Mouse (Mus musculus): ENCODE measurements around the gene Sdk2. TPM values are rescaled to one million over a fixed set of nuclear protein-coding genes. Genes with fewer than 3 reads are reported as not detected.

Gene Sdk2
- polyA plus RNA-seq, 1 experiment from 2014 or later, result 0.66 TPM

- Histone ChIP-seq H3K27me3 (replicated peaks; ENCODE audit: control insufficient read depth, insufficient read depth, low read length) (peaks cover 55% of the 10 kb centered on the region), H3K4me2 (replicated peaks; ENCODE audit: low read depth) (peak overlapping the region; percentile 71), H3K27ac (ENCODE audit: low read depth, low read length) (no peak overlapping the region), H3K36me3 (ENCODE audit: control insufficient read depth, insufficient read depth) (no peaks in the 10 kb centered on the region), H3K9me3 (ENCODE audit: control insufficient read depth) (no peaks in the 10 kb centered on the region), H3K9ac (ENCODE audit: low read depth, low read length) (peak overlapping the region; percentile 48; the same call in 1 of the 2 replicates), H3K4me3 (ENCODE audit: low read depth, low read length) (peak overlapping the region; percentile 49), H3K4me1 (replicated peaks; ENCODE audit: control insufficient read depth, insufficient read depth, low read length) (no peaks in the 10 kb centered on the region)
- WGBS, result under 1% methylated on average over 90 of the region's 90 CpGs
- no peak for TF ChIP-seq CTCF (IDR thresholded peaks at IDR 0.05; ENCODE audit: low read depth)
- ATAC-seq, result no peak
These were observed 522 bp downstream of the Sdk2 start for GRCm38 (mm10) chr11:114066098-114066950.

GRCm38 (mm10) chr11:114065596-114065995 lies 1.2 kb downstream of the Sdk2 start:
- TF ChIP-seq CTCF (IDR thresholded peaks at IDR 0.05; ENCODE audit: low read depth), result no peak
- ATAC-seq, result no peak
- peak overlapping the region; percentile 71 for H3K4me2 ChIP-seq (replicated peaks; ENCODE audit: low read depth)
- peak overlapping the region; percentile 26; the same call in 1 of the 2 replicates for H3K9ac ChIP-seq (ENCODE audit: low read depth, low read length)
- peak overlapping the region; percentile 49 for H3K4me3 ChIP-seq (ENCODE audit: low read depth, low read length)
- peaks cover 55% of the 10 kb centered on the region for H3K27me3 ChIP-seq (replicated peaks; ENCODE audit: control insufficient read depth, insufficient read depth, low read length)
- H3K4me1 ChIP-seq (replicated peaks; ENCODE audit: control insufficient read depth, insufficient read depth, low read length), result no peaks in the 10 kb centered on the region
- no peaks in the 10 kb centered on the region for H3K9me3 ChIP-seq (ENCODE audit: control insufficient read depth)
- H3K27ac ChIP-seq (ENCODE audit: low read depth, low read length), result no peak overlapping the region
- H3K36me3 ChIP-seq (ENCODE audit: control insufficient read depth, insufficient read depth), result no peaks in the 10 kb centered on the region
- 3% methylated on average over 19 of the region's 19 CpGs for WGBS

GRCm38 (mm10) chr11:114064871-114065388 lies 1.9 kb downstream of the Sdk2 start:
- H3K9me3 ChIP-seq (ENCODE audit: control insufficient read depth), result no peaks in the 10 kb centered on the region
- peak overlapping the region; percentile 26; the same call in 1 of the 2 replicates for H3K9ac ChIP-seq (ENCODE audit: low read depth, low read length)
- H3K4me3 ChIP-seq (ENCODE audit: low read depth, low read length), result peak overlapping the region; percentile 49
- H3K4me2 ChIP-seq (replicated peaks; ENCODE audit: low read depth), result peak overlapping the region; percentile 71
- no peak for ATAC-seq
- H3K27ac ChIP-seq (ENCODE audit: low read depth, low read length), result no peak overlapping the region
- TF ChIP-seq CTCF (IDR thresholded peaks at IDR 0.05; ENCODE audit: low read depth), result peak; percentile 45
- H3K27me3 ChIP-seq (replicated peaks; ENCODE audit: control insufficient read depth, insufficient read depth, low read length), result peaks cover 55% of the 10 kb centered on the region
- WGBS, result under 1% methylated on average over 31 of the region's 32 CpGs
- H3K4me1 ChIP-seq (replicated peaks; ENCODE audit: control insufficient read depth, insufficient read depth, low read length), result no peaks in the 10 kb centered on the region
- H3K36me3 ChIP-seq (ENCODE audit: control insufficient read depth, insufficient read depth), result no peaks in the 10 kb centered on the region

- no peak for ATAC-seq
These were observed 4.9 kb downstream of the Sdk2 start for GRCm38 (mm10) chr11:114061946-114062345.

GRCm38 (mm10) chr11:114061265-114061664 lies 5.6 kb downstream of the Sdk2 start:
- ATAC-seq, result no peak
- Histone ChIP-seq H3K9me3 (ENCODE audit: control insufficient read depth) (no peaks in the 10 kb centered on the region), H3K27me3 (replicated peaks; ENCODE audit: control insufficient read depth, insufficient read depth, low read length) (peaks cover 25% of the 10 kb centered on the region), H3K4me1 (replicated peaks; ENCODE audit: control insufficient read depth, insufficient read depth, low read length) (no peaks in the 10 kb centered on the region), H3K4me3 (ENCODE audit: low read depth, low read length) (no peak overlapping the region), H3K4me2 (replicated peaks; ENCODE audit: low read depth) (no peak overlapping the region), H3K27ac (ENCODE audit: low read depth, low read length) (no peak overlapping the region), H3K36me3 (ENCODE audit: control insufficient read depth, insufficient read depth) (no peaks in the 10 kb centered on the region), H3K9ac (ENCODE audit: low read depth, low read length) (no peak overlapping the region)
- 71% methylated on average over 2 of the region's 2 CpGs for WGBS
- no peak for TF ChIP-seq CTCF (IDR thresholded peaks at IDR 0.05; ENCODE audit: low read depth)

More at GRCm38 (mm10) chr11:114061946-114062345, 4.9 kb downstream of the Sdk2 start:
- TF ChIP-seq CTCF (IDR thresholded peaks at IDR 0.05; ENCODE audit: low read depth), result no peak
- H3K9ac ChIP-seq (ENCODE audit: low read depth, low read length), result no peak overlapping the region
- no peak overlapping the region for H3K4me2 ChIP-seq (replicated peaks; ENCODE audit: low read depth)
- no peak overlapping the region for H3K27ac ChIP-seq (ENCODE audit: low read depth, low read length)
- H3K27me3 ChIP-seq (replicated peaks; ENCODE audit: control insufficient read depth, insufficient read depth, low read length), result peaks cover 32% of the 10 kb centered on the region
- H3K9me3 ChIP-seq (ENCODE audit: control insufficient read depth), result no peaks in the 10 kb centered on the region
- H3K4me3 ChIP-seq (ENCODE audit: low read depth, low read length), result no peak overlapping the region
- H3K4me1 ChIP-seq (replicated peaks; ENCODE audit: control insufficient read depth, insufficient read depth, low read length), result no peaks in the 10 kb centered on the region
- WGBS, result 39% methylated on average over 7 of the region's 7 CpGs
- H3K36me3 ChIP-seq (ENCODE audit: control insufficient read depth, insufficient read depth), result no peaks in the 10 kb centered on the region

- no peak for TF ChIP-seq CTCF (IDR thresholded peaks at IDR 0.05; ENCODE audit: low read depth)
- H3K9me3 ChIP-seq (ENCODE audit: control insufficient read depth), result no peaks in the 10 kb centered on the region
- no peaks in the 10 kb centered on the region for H3K27me3 ChIP-seq (replicated peaks; ENCODE audit: control insufficient read depth, insufficient read depth, low read length)
- H3K27ac ChIP-seq (ENCODE audit: low read depth, low read length), result no peak overlapping the region
- H3K9ac ChIP-seq (ENCODE audit: low read depth, low read length), result no peak overlapping the region
- ATAC-seq, result no peak
- WGBS, result 39% methylated on average over 2 of the region's 2 CpGs
- H3K36me3 ChIP-seq (ENCODE audit: control insufficient read depth, insufficient read depth), result no peaks in the 10 kb centered on the region
- H3K4me3 ChIP-seq (ENCODE audit: low read depth, low read length), result no peak overlapping the region
- H3K4me1 ChIP-seq (replicated peaks; ENCODE audit: control insufficient read depth, insufficient read depth, low read length), result no peaks in the 10 kb centered on the region
- no peak overlapping the region for H3K4me2 ChIP-seq (replicated peaks; ENCODE audit: low read depth)
These were observed 10.5 kb downstream of the Sdk2 start for GRCm38 (mm10) chr11:114056351-114056750.
